Mouse (Mus musculus) kidney, adult 2 months (tissue): ENCODE data around the gene Sptssa.
A peak's percentile ranks its signal among the peaks of the same experiment; 100 is the strongest.

ENCODE experiments used
- CTCF ChIP-seq: fragments of 200-500 bp; conservative IDR thresholded peaks from 2 replicates; pipeline ENCODE4 v1.5.1; 2011; ENCODE audit warnings: low read depth, mild to moderate bottlenecking, control low read depth, low read length, moderate library complexity, mixed read lengths; ENCODE audit not compliant: insufficient read depth, insufficient read length
- POLR2A ChIP-seq: fragments of 200-500 bp; IDR thresholded peaks from one replicate; pipeline ENCODE4 v1.6.1; 2011; ENCODE audit warnings: low read depth, low read length, control low read depth

DNA sequence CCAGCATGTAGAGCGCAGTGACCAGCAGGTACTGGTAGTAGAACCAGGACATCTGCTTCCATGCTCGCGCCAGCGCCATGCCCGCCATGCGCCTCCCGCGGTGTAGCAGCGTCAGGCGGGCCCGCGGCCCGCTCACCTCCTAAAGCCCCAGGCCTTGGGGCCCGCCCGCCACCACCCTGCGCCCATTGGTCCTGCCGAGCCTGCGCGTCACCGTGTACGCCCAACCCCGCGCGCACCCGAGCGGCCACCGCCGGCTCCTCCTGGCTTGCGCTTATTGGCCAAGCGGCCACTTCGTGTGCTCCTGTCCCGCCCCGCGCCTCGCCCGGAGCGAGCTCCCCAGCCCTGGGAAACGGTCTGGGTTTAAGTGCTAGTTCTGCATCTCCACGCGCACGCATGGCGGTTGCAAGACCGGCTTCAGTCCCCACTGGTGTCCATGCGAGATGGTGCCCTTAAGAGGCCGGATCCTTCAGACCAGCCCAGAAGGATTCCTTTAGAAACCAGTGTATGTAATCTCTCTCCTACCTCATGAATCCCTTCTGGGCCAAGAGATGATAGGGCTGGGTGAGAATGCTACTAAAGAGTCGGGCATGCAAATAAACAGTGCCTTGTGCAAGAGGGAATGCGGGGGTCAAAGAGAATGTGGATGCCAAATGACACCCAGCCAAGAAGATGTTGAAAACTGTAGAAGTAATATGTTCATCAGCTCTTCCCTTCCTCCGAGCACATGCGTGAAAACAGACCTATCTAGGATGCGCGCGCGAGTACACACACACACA, at the start of gene Sptssa:
- TF ChIP-seq CTCF (no peak), POLR2A (peak; percentile 80)
